Mouse (Mus musculus) hindbrain, postnatal 0 days (tissue): ENCODE measurements around the gene Mre11a. TPM values are rescaled to one million over a fixed set of nuclear protein-coding genes. Genes with fewer than 3 reads are reported as not detected.

ENCODE experiments used
- ATAC-seq: fragments of 200-750 bp; cut with Nextera tagmentation; 2 replicates; pipeline ENCODE4 v1.8.0; 2017; ENCODE audit warnings: mild to moderate bottlenecking, moderate TSS enrichment, moderate library complexity
- DNase-seq: peaks from one replicate; pipeline ENCODE4 v3.0.0-alpha.2; 2015; ENCODE audit warnings: low spot score
- H3K27ac ChIP-seq: fragments of 300-500 bp; sonication (generic); 2 replicates; pipeline ENCODE4 v1.5.1; 2014; ENCODE audit warnings: mild to moderate bottlenecking
- H3K27me3 ChIP-seq: fragments of 300-500 bp; sonication (generic); 2 replicates; pipeline ENCODE4 v1.6.1; 2014; ENCODE audit warnings: low read length, mixed read lengths; ENCODE audit not compliant: insufficient read depth
- H3K36me3 ChIP-seq: fragments of 300-500 bp; sonication (generic); 2 replicates; pipeline ENCODE4 v1.6.1; 2014; ENCODE audit warnings: low read length, mixed read lengths; ENCODE audit not compliant: insufficient read depth
- H3K4me1 ChIP-seq: fragments of 300-500 bp; sonication (generic); 2 replicates; pipeline ENCODE4 v1.6.1; 2014; ENCODE audit warnings: antibody characterized with exemption, low read length, mixed read lengths; ENCODE audit not compliant: insufficient read depth
- H3K4me2 ChIP-seq: fragments of 300-500 bp; sonication (generic); 2 replicates; pipeline ENCODE4 v1.6.1; 2014; ENCODE audit warnings: low read depth, mild to moderate bottlenecking, low read length, moderate library complexity, mixed read lengths
- H3K4me3 ChIP-seq: fragments of 300-500 bp; sonication (generic); 2 replicates; pipeline ENCODE4 v1.5.1; 2014; ENCODE audit warnings: low read length
- H3K9ac ChIP-seq: fragments of 300-500 bp; sonication (generic); replicated peaks from 2 replicates; pipeline ENCODE4 v1.6.1; 2014; ENCODE audit warnings: mild to moderate bottlenecking, low read length, moderate library complexity, mixed read lengths
- H3K9me3 ChIP-seq: fragments of 300-500 bp; sonication (generic); 2 replicates; pipeline ENCODE4 v1.6.1; 2016; ENCODE audit warnings: low read length, mixed read lengths
- CTCF ChIP-seq: IDR thresholded peaks from 2 replicates; pipeline ENCODE4 v1.5.1; 2016; ENCODE audit warnings: antibody characterized with exemption, control low read depth, low read depth
- whole genome bisulfite sequencing: fragments of 180-500 bp; shearing (Covaris S2); extraction: QIAGEN DNeasy Blood & Tissue Kit; methylation state at CpG from one replicate; pipeline ENCODE4 v1.1.7; 2014; 5-methylcytosine and 5-hydroxymethylcytosine counted together
- polyA plus RNA-seq: library from polyadenylated mRNA; unstranded; fragments of >200 nt; fragmentation: Nextera tagmentation; extraction: Ambion mirVana; gene quantifications from 2 replicates; pipeline ENCODE4 v1.2.1, GENCODE M21; 2015
- total RNA-seq: library from RNA; depleted of rRNA; stranded (reverse); fragments of >200 nt; gene quantifications from 2 replicates; pipeline ENCODE4 v1.2.3, GENCODE M21; 2014

Mre11a gene
- total and polyA plus RNA-seq, 2 experiments from 2014 or later = 6.1 to 8.9 TPM

DNA sequence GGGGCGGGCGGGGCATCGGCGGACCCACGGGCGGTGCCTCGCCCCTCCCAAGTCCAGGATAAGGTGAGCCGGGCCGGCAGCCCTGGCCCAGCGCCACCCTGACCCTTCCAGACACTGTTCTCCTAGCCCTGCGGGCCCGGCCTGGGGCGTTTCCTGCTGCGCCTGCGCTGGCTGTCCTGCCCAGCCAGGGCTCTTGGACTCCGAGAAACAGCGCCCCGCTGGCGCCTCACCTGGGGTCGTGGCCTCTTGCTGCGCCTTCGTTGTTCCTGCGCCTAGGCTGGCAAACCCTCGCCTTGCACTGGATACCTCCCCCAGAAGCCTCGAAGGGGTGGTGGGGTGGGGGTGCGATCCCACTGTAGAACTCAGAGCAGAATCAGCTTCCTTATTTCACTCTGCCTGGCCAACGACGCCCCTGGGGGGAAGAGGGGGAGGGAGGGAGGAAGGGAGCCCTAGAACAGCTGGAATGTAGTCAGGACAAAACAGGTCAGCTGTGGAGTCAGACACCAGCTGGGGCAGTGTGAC lies 32.4 kb upstream of the Mre11a start, which contains the start of gene Fut4:
Gene Fut4, minus strand, starts transcription at position 393 of the 522 bp plus-strand sequence.
- H3K9me3 ChIP-seq = no peaks in the 10 kb centered on the region
- ATAC-seq (peak; percentile 79), DNase-seq (peak; percentile 13)
- H3K27me3 ChIP-seq = no peaks in the 10 kb centered on the region
- H3K27ac ChIP-seq = no peak within 1 kb of the TSS
- peak within 1 kb of the TSS; percentile 45 for H3K4me3 ChIP-seq
- no peaks in the 10 kb centered on the region for H3K36me3 ChIP-seq
- H3K4me2 ChIP-seq = peak within 1 kb of the TSS; percentile 88
- H3K4me1 ChIP-seq = peaks cover 10% of the 10 kb centered on the region; the same call in 1 of the 2 replicates
- 1% methylated on average over 28 of the region's 28 CpGs for WGBS
- no peak for TF ChIP-seq CTCF
- H3K9ac ChIP-seq = peak within 1 kb of the TSS; percentile 57

DNA sequence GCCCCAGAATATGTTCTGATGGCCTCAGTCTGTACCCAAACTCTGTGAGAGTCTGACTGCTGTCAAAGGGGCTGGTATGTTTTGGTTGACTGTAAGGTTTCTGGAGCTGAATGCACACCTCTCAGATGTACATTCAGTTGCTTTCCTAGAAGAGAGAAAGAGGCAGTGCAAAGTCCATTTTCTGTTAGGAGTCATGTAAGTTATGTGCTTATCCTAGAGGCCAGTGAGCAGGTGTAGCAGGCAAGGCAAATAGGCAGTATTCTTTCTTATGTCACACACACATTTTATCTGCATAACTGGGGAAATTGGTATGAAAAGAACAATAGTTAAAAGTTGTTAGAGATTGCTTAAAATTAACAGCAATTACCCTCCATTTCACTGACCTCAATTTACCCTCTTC lies 30.5 kb upstream of the Mre11a start:
- no peak overlapping the region for H3K4me2 ChIP-seq
- ATAC-seq = no peak
- H3K27me3 ChIP-seq = no peaks in the 10 kb centered on the region
- no peak overlapping the region for H3K9ac ChIP-seq
- no peak overlapping the region for H3K27ac ChIP-seq
- H3K9me3 ChIP-seq = no peaks in the 10 kb centered on the region
- H3K4me1 ChIP-seq = peaks cover 10% of the 10 kb centered on the region; the same call in 1 of the 2 replicates
- no peak for TF ChIP-seq CTCF
- H3K36me3 ChIP-seq = no peaks in the 10 kb centered on the region
- DNase-seq = no peak
- H3K4me3 ChIP-seq = no peak overlapping the region

DNA sequence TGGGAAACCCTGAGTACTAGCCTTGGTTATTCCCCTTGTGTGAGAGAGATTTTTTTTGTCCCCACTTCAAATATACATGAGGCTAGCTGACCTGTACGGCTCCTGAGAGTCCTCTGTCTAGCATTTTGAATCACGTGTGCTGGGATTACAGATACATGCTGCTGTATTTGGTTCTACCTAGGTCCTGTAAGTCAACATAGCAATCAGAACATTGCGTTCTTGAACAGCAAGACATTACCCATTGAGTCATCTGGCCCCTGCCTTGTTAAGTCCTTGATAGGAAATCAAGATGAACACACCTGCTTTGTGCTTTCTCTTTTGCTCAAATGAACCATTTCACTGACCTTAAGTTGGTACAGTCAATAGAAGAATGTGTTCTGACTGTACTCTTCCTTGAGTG lies 30.0 kb upstream of the Mre11a start:
- ATAC-seq = no peak
- no peak overlapping the region for H3K9ac ChIP-seq
- H3K4me3 ChIP-seq = no peak overlapping the region
- 85% methylated on average over 3 of the region's 3 CpGs for WGBS
- no peak for TF ChIP-seq CTCF
- no peaks in the 10 kb centered on the region for H3K36me3 ChIP-seq
- H3K27me3 ChIP-seq = no peaks in the 10 kb centered on the region
- DNase-seq = no peak
- no peaks in the 10 kb centered on the region for H3K9me3 ChIP-seq
- H3K4me2 ChIP-seq = no peak overlapping the region
- H3K4me1 ChIP-seq = peaks cover 10% of the 10 kb centered on the region; the same call in 1 of the 2 replicates
- H3K27ac ChIP-seq = no peak overlapping the region

DNA sequence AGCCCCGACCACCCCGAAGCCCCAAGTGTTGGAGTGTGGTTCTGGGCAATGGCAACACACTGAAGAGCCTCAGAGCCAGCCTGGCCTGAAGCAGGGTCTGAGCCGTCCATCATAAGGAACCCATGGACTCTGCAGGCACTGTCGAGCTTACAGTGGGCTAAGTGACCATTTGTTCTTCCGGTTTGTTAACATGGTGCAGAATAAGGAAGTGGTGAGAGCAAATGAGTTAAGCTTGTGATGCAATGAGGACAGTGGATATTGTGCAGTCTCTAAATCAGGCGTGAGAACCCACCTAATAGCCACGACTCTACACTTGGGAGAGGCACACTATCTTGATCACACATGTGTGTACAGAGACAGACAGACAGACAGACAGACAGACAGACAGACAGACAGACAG lies 25.9 kb upstream of the Mre11a start:
- Histone ChIP-seq H3K9me3 (no peaks in the 10 kb centered on the region), H3K27ac (no peak overlapping the region), H3K4me1 (no peaks in the 10 kb centered on the region), H3K4me2 (no peak overlapping the region), H3K27me3 (no peaks in the 10 kb centered on the region), H3K4me3 (no peak overlapping the region), H3K9ac (no peak overlapping the region), H3K36me3 (no peaks in the 10 kb centered on the region)
- WGBS = 73% methylated on average over 7 of the region's 7 CpGs
- TF ChIP-seq CTCF = no peak
- no peak for ATAC-seq
- DNase-seq = no peak

DNA sequence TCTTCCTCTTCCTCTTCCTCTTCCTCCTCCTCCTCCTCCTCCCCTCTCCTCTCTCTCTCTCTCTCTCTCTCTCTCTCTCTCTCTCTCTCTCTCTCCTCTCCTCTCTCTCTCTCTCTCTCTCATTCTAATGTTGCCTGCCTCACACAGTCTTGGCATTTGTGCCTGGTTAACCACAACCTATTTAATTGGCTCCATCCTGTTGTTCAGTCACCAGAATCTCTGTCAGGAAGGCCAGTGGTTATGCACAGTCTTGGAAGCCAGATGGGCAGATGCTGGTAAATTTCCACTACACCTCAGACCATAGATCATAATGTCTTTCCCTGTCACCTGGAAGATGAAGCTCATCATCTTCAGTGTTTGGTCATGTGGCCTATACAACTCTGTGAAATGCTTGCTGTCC lies 25.2 kb upstream of the Mre11a start:
- H3K36me3 ChIP-seq = no peaks in the 10 kb centered on the region
- no peak overlapping the region for H3K27ac ChIP-seq
- no peak for DNase-seq
- TF ChIP-seq CTCF = no peak
- no peaks in the 10 kb centered on the region for H3K27me3 ChIP-seq
- no peak overlapping the region for H3K4me3 ChIP-seq
- H3K9me3 ChIP-seq = no peaks in the 10 kb centered on the region
- ATAC-seq = no peak
- H3K9ac ChIP-seq = no peak overlapping the region
- H3K4me1 ChIP-seq = no peaks in the 10 kb centered on the region
- no peak overlapping the region for H3K4me2 ChIP-seq

DNA sequence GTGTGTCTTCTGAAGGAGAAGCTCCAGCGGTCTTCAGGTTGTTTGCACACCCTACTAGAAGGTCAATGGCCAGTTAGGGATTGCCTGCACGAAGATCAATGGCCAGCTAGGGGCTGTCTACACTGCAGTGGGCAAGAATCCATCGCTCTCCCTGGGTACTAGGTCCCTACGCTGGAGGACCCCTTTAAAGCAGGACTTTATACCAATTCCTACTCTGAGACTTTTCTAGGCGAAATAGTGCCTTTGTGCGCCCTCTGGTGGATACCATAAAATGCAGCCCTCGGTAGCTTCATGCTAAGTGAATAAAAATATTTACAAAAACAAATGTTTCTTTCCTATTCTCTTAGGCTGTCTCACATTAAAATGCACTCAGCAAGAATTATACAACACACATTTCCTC lies 19.7 kb upstream of the Mre11a start:
- 27% methylated on average over 7 of the region's 7 CpGs for WGBS
- Histone ChIP-seq H3K4me3 (no peak overlapping the region), H3K9ac (no peak overlapping the region), H3K4me1 (no peaks in the 10 kb centered on the region), H3K4me2 (no peak overlapping the region), H3K9me3 (no peaks in the 10 kb centered on the region), H3K27ac (no peak overlapping the region), H3K27me3 (no peaks in the 10 kb centered on the region), H3K36me3 (no peaks in the 10 kb centered on the region)
- peak; percentile 64 for ATAC-seq
- peak; percentile 80 for DNase-seq
- peak; percentile 80 for TF ChIP-seq CTCF

DNA sequence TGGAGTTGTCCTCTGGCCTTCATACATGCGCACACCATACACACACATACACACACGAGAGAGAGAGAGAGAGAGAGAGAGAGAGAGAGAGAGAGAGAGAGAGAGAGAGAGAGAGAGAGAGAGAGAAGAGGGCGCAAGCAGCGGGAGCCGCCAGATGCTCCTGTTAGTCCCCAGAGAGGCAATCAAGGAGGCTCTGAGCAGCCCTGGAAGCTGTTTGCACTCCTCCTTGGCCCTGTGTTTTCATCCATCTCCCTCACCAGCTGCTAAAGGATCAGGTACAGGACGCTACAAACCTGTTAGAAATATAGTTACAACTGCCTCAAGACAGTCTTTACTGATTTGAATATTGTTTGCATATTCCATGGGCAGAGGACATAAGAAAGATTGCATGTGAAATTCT lies 14.6 kb upstream of the Mre11a start:
- H3K9me3 ChIP-seq = no peaks in the 10 kb centered on the region
- no peak overlapping the region for H3K4me2 ChIP-seq
- WGBS = 63% methylated on average over 5 of the region's 6 CpGs
- no peaks in the 10 kb centered on the region for H3K27me3 ChIP-seq
- DNase-seq (no peak), ATAC-seq (no peak)
- H3K27ac ChIP-seq = no peak overlapping the region
- no peak overlapping the region for H3K9ac ChIP-seq
- no peak for TF ChIP-seq CTCF
- H3K4me3 ChIP-seq = no peak overlapping the region
- H3K4me1 ChIP-seq = peaks cover 3% of the 10 kb centered on the region; the same call in 1 of the 2 replicates
- no peaks in the 10 kb centered on the region for H3K36me3 ChIP-seq
